ENCODE assay signal across 10 mouse cellular contexts in genomic region chr1:120331841-120332240, GRCm38 (mm10). TPM values are rescaled to one million over a fixed set of nuclear protein-coding genes. Genes with fewer than 3 reads are reported as not detected.
DNase-seq lines count a peak whose midpoint lies in the region; ATAC-seq lines count a peak whose summit lies in the region.
"Had no signal": no experiment of that assay in that cellular context is flagged by ENCODE, and none has a peak within 500 bp of the region (broad histone marks: within the 10 kb centered on the region; RNA-seq: fewer than 3 reads in every experiment).

No protein-coding gene starts in this region.

- no peak overlapping the region for H3K4me3 ChIP-seq in hindbrain, embryonic 14.5 days (replicated peaks; ENCODE audit: low read length)
- no peak overlapping the region for H3K4me3 ChIP-seq in hindbrain, embryonic 12.5 days
- H3K4me3 ChIP-seq in embryonic facial prominence, embryonic 10.5 days, result no peak overlapping the region
- no peak overlapping the region for H3K4me3 ChIP-seq in midbrain, embryonic 16.5 days (ENCODE audit: low read depth, low read length)
- H3K4me3 ChIP-seq: neural tube, embryonic 13.5 days had no signal

- H3K27me3 ChIP-seq in hindbrain, embryonic 14.5 days (ENCODE audit: control insufficient read depth, insufficient read depth, low read length), result peaks cover 12% of the 10 kb centered on the region
- peaks cover 24% of the 10 kb centered on the region for H3K27me3 ChIP-seq in hindbrain, embryonic 12.5 days
- peaks cover 20% of the 10 kb centered on the region for H3K27me3 ChIP-seq in embryonic facial prominence, embryonic 10.5 days (replicated peaks; ENCODE audit: low read depth, poor library complexity, severe bottlenecking)
- H3K27me3 ChIP-seq in midbrain, embryonic 16.5 days (ENCODE audit: control insufficient read depth, insufficient read depth, low read depth, low read length), result peaks cover 15% of the 10 kb centered on the region

- ATAC-seq in hindbrain, embryonic 14.5 days (ENCODE audit: low FRiP score), result no peak
- ATAC-seq in hindbrain, embryonic 12.5 days (ENCODE audit: low FRiP score), result no peak
- ATAC-seq in midbrain, embryonic 16.5 days, result no peak

- DNase-seq in hindbrain, embryonic 14.5 days (ENCODE audit: low spot score), result peak; percentile 65
- DNase-seq in Muller cell, postnatal 12 days (ENCODE audit: inconsistent ontology term), result peak; percentile 48
- peak; percentile 78 for DNase-seq in embryonic facial prominence, embryonic 10.5 days (ENCODE audit: low spot score)
- peak; percentile 57 for DNase-seq in lung, postnatal 14 days
- DNase-seq in cerebellum, adult 11 months, result no peak
- no peak for DNase-seq in left cerebral cortex, adult 8-10 months (ENCODE audit: low spot score in 2 of 2)

- no peak overlapping the region for H3K9ac ChIP-seq in hindbrain, embryonic 14.5 days
- no peak overlapping the region for H3K9ac ChIP-seq in hindbrain, embryonic 12.5 days
- no peak overlapping the region for H3K9ac ChIP-seq in midbrain, embryonic 16.5 days (ENCODE audit: low read depth, low read length)
- H3K9ac ChIP-seq: neural tube, embryonic 13.5 days had no signal

- H3K36me3 ChIP-seq in hindbrain, embryonic 14.5 days (replicated peaks; ENCODE audit: control insufficient read depth, insufficient read depth), result no peaks in the 10 kb centered on the region
- H3K36me3 ChIP-seq in hindbrain, embryonic 12.5 days, result no peaks in the 10 kb centered on the region
- no peaks in the 10 kb centered on the region for H3K36me3 ChIP-seq in embryonic facial prominence, embryonic 10.5 days (replicated peaks)
- no peaks in the 10 kb centered on the region for H3K36me3 ChIP-seq in midbrain, embryonic 16.5 days (ENCODE audit: control insufficient read depth, insufficient read depth, low read length)
- H3K36me3 ChIP-seq: neural tube, embryonic 13.5 days had no signal

- no peaks in the 10 kb centered on the region for H3K4me1 ChIP-seq in hindbrain, embryonic 14.5 days (replicated peaks; ENCODE audit: control insufficient read depth, insufficient read depth, low read length)
- no peaks in the 10 kb centered on the region for H3K4me1 ChIP-seq in hindbrain, embryonic 12.5 days
- H3K4me1 ChIP-seq in embryonic facial prominence, embryonic 10.5 days, result no peaks in the 10 kb centered on the region
- no peaks in the 10 kb centered on the region for H3K4me1 ChIP-seq in midbrain, embryonic 16.5 days (ENCODE audit: control insufficient read depth, insufficient read depth, low read length)
- H3K4me1 ChIP-seq: neural tube, embryonic 13.5 days had no signal

- H3K27ac ChIP-seq in hindbrain, embryonic 14.5 days, result no peak overlapping the region
- no peak overlapping the region for H3K27ac ChIP-seq in hindbrain, embryonic 12.5 days
- no peak overlapping the region for H3K27ac ChIP-seq in embryonic facial prominence, embryonic 10.5 days (replicated peaks)
- H3K27ac ChIP-seq in midbrain, embryonic 16.5 days (ENCODE audit: low read length), result no peak overlapping the region
- H3K27ac ChIP-seq: neural tube, embryonic 13.5 days had no signal

- no peaks in the 10 kb centered on the region for H3K9me3 ChIP-seq in hindbrain, embryonic 14.5 days (ENCODE audit: control insufficient read depth, low read length)
- H3K9me3 ChIP-seq in hindbrain, embryonic 12.5 days (replicated peaks), result no peaks in the 10 kb centered on the region
- H3K9me3 ChIP-seq in embryonic facial prominence, embryonic 10.5 days, result no peaks in the 10 kb centered on the region
- no peaks in the 10 kb centered on the region for H3K9me3 ChIP-seq in midbrain, embryonic 16.5 days (replicated peaks; ENCODE audit: control insufficient read depth, low read length, poor library complexity, severe bottlenecking)
- H3K9me3 ChIP-seq: neural tube, embryonic 13.5 days had no signal

- H3K4me2 ChIP-seq in hindbrain, embryonic 14.5 days (replicated peaks), result no peak overlapping the region
- H3K4me2 ChIP-seq in hindbrain, embryonic 12.5 days (replicated peaks), result no peak overlapping the region
- no peak overlapping the region for H3K4me2 ChIP-seq in midbrain, embryonic 16.5 days (ENCODE audit: low read length)
- H3K4me2 ChIP-seq: neural tube, embryonic 13.5 days had no signal

- 36% methylated on average over 6 of the region's 6 CpGs for WGBS in hindbrain, embryonic 14.5 days
- WGBS in hindbrain, embryonic 12.5 days, result 38% methylated on average over 6 of the region's 6 CpGs
- WGBS in embryonic facial prominence, embryonic 10.5 days, result 37% methylated on average over 6 of the region's 6 CpGs
- WGBS in midbrain, embryonic 16.5 days, result 53% methylated on average over 6 of the region's 6 CpGs

RNA-seq across cellular contexts. Expression of gene C1ql2, which starts 8.5 kb away (rescaled TPM):
- polyA plus RNA-seq in hindbrain, embryonic 14.5 days (2014; fragmentation: Nextera tagmentation; extraction: Ambion mirVana), result 4.9 and 5.4 TPM in 2 replicates
- 2.7 and 3.3 TPM in 2 replicates for polyA plus RNA-seq in hindbrain, embryonic 12.5 days (2016; fragmentation: Nextera tagmentation; extraction: Ambion mirVana)
- polyA plus RNA-seq in embryonic facial prominence, embryonic 10.5 days (2016; fragmentation: Nextera tagmentation; extraction: Ambion mirVana), result 0.14 and 0.24 TPM in 2 replicates
- total RNA-seq in left cerebral cortex, adult 8-10 months (2022), result 1 to 10 TPM; 4.6 to 5.2 (median 4.9) TPM
- polyA plus RNA-seq in midbrain, embryonic 16.5 days (2015; fragmentation: Nextera tagmentation; extraction: Ambion mirVana), result 14.0 and 17.6 TPM in 2 replicates
- polyA plus RNA-seq: heart, embryonic 16.5 days had no signal

RNA-seq across cellular contexts. Expression of gene Steap3, which starts 59.3 kb away (rescaled TPM):
- polyA plus RNA-seq in hindbrain, embryonic 14.5 days (2014; fragmentation: Nextera tagmentation; extraction: Ambion mirVana), result 2.7 and 3.0 TPM in 2 replicates
- polyA plus RNA-seq in hindbrain, embryonic 12.5 days (2016; fragmentation: Nextera tagmentation; extraction: Ambion mirVana), result 2.4 and 3.6 TPM in 2 replicates
- polyA plus RNA-seq in embryonic facial prominence, embryonic 10.5 days (2016; fragmentation: Nextera tagmentation; extraction: Ambion mirVana), result 2.6 and 3.6 TPM in 2 replicates
- 1 to 10 TPM; 5.6 to 7.5 (median 6.1) TPM for total RNA-seq in left cerebral cortex, adult 8-10 months (2022)
- polyA plus RNA-seq in midbrain, embryonic 16.5 days (2015; fragmentation: Nextera tagmentation; extraction: Ambion mirVana), result 2.7 and 3.7 TPM in 2 replicates

Comparison
In these comparisons a context has a peak if more than half of its experiments do, and no peak if none do; other contexts are left out.
1. DNase-seq: peak in hindbrain, embryonic 14.5 days (single experiment), Muller cell, postnatal 12 days (single experiment), embryonic facial prominence, embryonic 10.5 days (single experiment) and lung, postnatal 14 days (single experiment); none in cerebellum, adult 11 months (single experiment) and left cerebral cortex, adult 8-10 months (0 of 2).